Mouse (Mus musculus) ovary, adult 2 months (tissue): ENCODE results near the gene Maats1. TPM values are rescaled to one million over a fixed set of nuclear protein-coding genes. Genes with fewer than 3 reads are reported as not detected.

Experiments used
- polyA plus RNA-seq: library from polyadenylated mRNA; depleted of rRNA; stranded (reverse); fragments of >200 nt; gene quantifications from 2 replicates; pipeline ENCODE4 v1.2.3, GENCODE M21; 2012; rRNA removed

Gene Maats1
- polyA plus RNA-seq = 1.4 and 1.5 TPM in 2 replicates

DNA sequence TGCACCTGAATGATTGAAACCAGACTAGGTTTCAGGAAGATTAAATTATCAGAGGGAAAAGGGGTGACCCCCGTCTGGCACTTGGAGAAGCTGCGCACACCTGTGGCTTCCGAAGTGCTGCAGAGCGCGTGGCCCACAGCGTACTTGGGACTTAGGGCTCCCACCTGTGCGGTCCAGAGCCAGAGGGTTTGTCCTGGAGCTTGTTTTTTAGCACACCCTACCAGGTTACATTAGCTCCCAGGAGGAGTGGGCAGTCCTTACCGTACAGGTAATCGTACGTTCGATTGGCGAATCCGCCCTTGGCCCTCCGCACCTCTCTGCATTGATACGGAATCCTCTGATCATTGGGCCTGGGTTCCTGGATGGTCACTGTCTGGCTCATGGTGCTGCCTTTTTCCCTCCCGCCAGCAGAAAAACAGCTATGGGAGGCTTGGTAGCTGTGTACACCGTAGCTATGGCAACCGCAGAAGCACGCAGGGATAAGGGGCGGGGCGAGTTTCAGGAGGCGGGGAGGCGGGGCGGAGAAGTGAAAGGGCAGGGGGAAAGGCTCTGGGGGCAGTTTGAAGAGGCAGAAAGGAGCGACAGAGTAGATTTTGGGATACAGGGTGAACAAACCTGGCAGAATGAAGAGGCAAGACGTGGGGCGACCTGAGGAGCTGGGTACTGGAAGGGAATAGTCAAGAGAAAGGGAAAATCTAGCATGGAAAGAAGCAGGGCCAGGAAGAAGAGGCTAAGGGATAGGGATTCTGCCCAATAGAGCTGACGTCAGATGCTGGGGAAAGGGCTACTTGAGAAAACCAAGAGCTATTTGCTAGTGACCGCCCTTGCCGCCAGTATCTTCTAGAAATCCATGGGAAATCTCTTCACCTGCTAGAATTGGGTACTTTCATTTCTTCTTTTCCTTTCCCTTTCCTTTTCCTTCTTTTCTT, at the start of gene Maats1:
Gene Maats1 (minus strand): TSS at position 748 of the 929 bp plus-strand sequence.

DNA sequence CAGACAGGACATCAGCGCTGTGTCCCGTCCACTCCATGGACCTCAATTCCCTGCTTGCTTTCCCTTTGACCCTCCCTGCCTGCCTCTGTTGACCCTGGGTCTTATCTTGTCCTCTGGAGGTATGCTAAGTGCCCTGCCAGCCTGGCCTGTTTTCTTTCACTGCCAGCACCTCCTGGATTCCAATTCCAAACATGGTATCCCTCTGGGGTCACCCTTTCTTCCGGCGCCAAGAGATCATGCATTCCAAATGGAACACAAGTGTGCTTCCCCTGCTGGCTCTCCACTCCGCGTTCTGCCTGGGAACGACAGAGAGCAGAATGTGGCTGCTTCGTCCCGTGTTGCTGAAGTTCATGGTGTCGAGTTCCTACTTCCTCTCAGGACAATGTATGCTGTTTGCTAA, 20.0 kb upstream of the Maats1 start, which contains the start of gene Popdc2:
Gene Popdc2 (plus strand): TSS at position 277 of the 400 bp plus-strand sequence.

DNA sequence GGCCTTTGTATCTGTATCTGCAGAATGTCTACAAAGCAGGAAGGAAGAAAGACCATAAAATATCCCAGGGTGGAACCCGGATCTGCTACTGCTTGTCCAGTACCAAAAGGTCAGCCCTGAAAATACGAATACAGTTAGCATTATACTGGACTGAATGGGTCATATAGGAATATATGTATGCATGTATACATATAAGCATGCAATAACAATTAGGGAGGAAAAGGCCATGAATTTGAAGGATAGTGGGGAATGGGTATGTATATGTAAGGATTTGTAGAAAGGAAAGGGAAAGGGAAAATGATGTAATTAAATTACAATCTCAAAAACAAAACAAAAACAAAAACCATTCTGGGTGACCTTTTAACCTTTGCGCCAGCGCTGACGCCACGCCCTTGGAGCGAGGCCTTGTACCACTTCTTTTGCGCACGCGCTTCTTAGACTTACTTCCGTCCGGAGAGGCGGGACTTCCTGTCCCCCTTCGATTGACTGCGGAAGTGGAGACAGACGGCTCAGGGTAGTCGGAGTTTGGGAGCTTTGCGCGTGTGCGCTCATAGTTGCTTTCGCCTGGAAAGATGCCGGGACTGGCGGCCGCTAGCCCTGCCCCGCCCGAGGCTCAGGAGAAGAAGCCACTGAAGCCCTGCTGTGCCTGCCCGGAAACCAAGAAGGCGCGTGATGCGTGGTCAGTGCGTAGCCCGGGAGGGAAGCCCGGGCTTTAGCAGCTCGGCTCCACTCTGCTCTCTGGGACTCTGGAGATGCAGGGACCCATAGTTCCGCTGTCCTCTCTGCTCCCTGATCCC, 4.8 kb upstream of the Maats1 start, which contains the start of the genes Cox17 and Gm21987:
Gene Cox17 (plus strand): TSS at position 463 of the 797 bp plus-strand sequence.
Gene Gm21987 (plus strand): TSS at position 512 of the 797 bp plus-strand sequence.

DNA sequence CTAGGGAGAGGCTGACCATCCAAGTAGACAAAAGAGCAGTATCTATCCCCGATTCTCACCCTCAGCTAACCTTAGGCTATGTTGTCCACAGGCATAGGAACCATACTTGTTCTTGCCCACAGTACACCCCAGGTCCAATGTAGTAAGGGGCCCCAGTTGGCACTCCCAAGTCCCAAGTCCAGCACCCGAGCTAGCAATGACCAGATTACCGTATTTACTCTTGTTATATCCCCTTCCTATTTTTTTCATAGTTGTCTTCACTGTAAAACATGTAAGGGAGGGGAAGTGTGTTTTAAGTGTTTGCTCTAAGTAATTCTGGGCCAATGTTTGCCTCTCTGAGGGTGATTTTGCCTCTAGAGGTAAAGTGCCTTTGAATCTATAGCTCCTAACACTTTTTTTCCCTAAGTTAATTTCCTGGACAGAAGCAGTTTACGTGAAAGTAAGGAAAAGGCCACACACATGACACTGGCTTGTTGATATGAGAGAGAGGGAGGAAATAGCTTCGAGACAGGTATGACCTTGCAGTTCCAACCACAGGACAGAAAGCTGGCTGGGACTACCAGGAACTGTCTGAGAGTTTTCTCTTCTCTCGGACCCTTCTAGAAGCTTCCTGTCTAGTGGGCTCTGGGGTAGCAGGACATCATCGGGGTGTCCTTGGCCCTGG, 47.1 kb downstream of the Maats1 start, which contains the start of gene Nr1i2:
Gene Nr1i2 (minus strand): TSS at position 140 of the 664 bp plus-strand sequence.

Other genes starting within 250 kb of the Maats1 start
- gene Nr1i2, start 47.3 kb downstream of the Maats1 start, polyA plus RNA-seq = 1.5 TPM in 2 replicates
- 31.3 and 59.8 TPM in 2 replicates for gene Cox17, start 4.8 kb upstream of the Maats1 start, polyA plus RNA-seq
- 4.5 TPM in 1 of 2 replicates, not detected in the other for gene Gm21987, start 4.9 kb upstream of the Maats1 start, polyA plus RNA-seq
- 23.2 and 24.5 TPM in 2 replicates for gene Popdc2, start 20.1 kb upstream of the Maats1 start, polyA plus RNA-seq
- 6.4 and 9.4 TPM in 2 replicates for gene Pla1a, start 91.0 kb upstream of the Maats1 start, polyA plus RNA-seq
- 71.1 and 84.2 TPM in 2 replicates for gene Adprh, start 110.6 kb upstream of the Maats1 start, polyA plus RNA-seq
- gene Cd80, start 113.4 kb upstream of the Maats1 start, polyA plus RNA-seq = 0.08 and 0.16 TPM in 2 replicates
- gene Timmdc1, start 180.5 kb upstream of the Maats1 start, polyA plus RNA-seq = 31.9 and 48.8 TPM in 2 replicates
- gene Poglut1, start 208.1 kb upstream of the Maats1 start, polyA plus RNA-seq = 23.2 and 27.5 TPM in 2 replicates
- gene Tmem39a, start 216.6 kb upstream of the Maats1 start, polyA plus RNA-seq = 123 and 139 TPM in 2 replicates